Mouse (Mus musculus) liver, postnatal 0 days (tissue): ENCODE data around the gene Prkch. TPM values are rescaled to one million over a fixed set of nuclear protein-coding genes. Genes with fewer than 3 reads are reported as not detected.
A peak's percentile ranks its signal among the peaks of the same experiment; 100 is the strongest.

Experiments
- ATAC-seq: fragments of 200-750 bp; cut with Nextera tagmentation; 2 replicates; pipeline ENCODE4 v1.8.0; 2017; ENCODE audit warnings: mild to moderate bottlenecking, moderate library complexity
- DNase-seq: peaks from one replicate; pipeline ENCODE4 v3.0.0-alpha.2; 2016
- H3K27ac ChIP-seq: fragments of 300-500 bp; sonication (generic); 2 replicates; pipeline ENCODE4 v1.5.1; 2014; ENCODE audit warnings: antibody characterized with exemption, moderate library complexity, mild to moderate bottlenecking, low read depth
- H3K27me3 ChIP-seq: fragments of 300-500 bp; sonication (generic); 2 replicates; pipeline ENCODE4 v1.6.1; 2014; ENCODE audit warnings: low read length, control low read depth, mixed read lengths; ENCODE audit not compliant: insufficient read depth
- H3K36me3 ChIP-seq: fragments of 300-500 bp; sonication (generic); replicated peaks from 2 replicates; pipeline ENCODE4 v1.6.1; 2014; ENCODE audit warnings: mild to moderate bottlenecking, control low read depth, low read length, moderate library complexity, mixed read lengths; ENCODE audit not compliant: insufficient read depth
- H3K4me1 ChIP-seq: fragments of 300-500 bp; sonication (generic); 2 replicates; pipeline ENCODE4 v1.6.1; 2014; ENCODE audit warnings: antibody characterized with exemption, mild to moderate bottlenecking, control low read depth; ENCODE audit not compliant: insufficient read depth
- H3K4me2 ChIP-seq: fragments of 300-500 bp; sonication (generic); 2 replicates; pipeline ENCODE4 v1.6.1; 2014; ENCODE audit warnings: low read depth, mild to moderate bottlenecking, low read length, moderate library complexity, mixed read lengths
- H3K4me3 ChIP-seq: fragments of 300-500 bp; sonication (generic); 2 replicates; pipeline ENCODE4 v1.5.1; 2014; ENCODE audit warnings: low read depth, low read length
- H3K9ac ChIP-seq: fragments of 300-500 bp; sonication (generic); replicated peaks from 2 replicates; pipeline ENCODE4 v1.6.1; 2014; ENCODE audit warnings: mild to moderate bottlenecking, moderate library complexity
- H3K9me3 ChIP-seq: fragments of 300-500 bp; sonication (generic); 2 replicates; pipeline ENCODE4 v1.6.1; 2016; ENCODE audit warnings: mild to moderate bottlenecking, control low read depth, low read length, mixed read lengths
- CTCF ChIP-seq: sonication (generic); IDR thresholded peaks from 2 replicates; pipeline ENCODE4 v1.5.1; 2016; ENCODE audit warnings: antibody characterized with exemption, low read depth
- EP300 ChIP-seq: IDR thresholded peaks from 2 replicates; pipeline ENCODE4 v1.6.1; 2016; ENCODE audit warnings: antibody characterized with exemption, low read depth, mild to moderate bottlenecking
- WGBS: fragments of 180-500 bp; shearing (Covaris S2); extraction: QIAGEN DNeasy Blood & Tissue Kit; methylation state at CpG from one replicate; pipeline ENCODE4 v1.1.7; 2014; ENCODE audit not compliant: insufficient replicate concordance; 5-methylcytosine and 5-hydroxymethylcytosine counted together
- polyA plus RNA-seq: library from polyadenylated mRNA; unstranded; fragments of >200 nt; fragmentation: Nextera tagmentation; extraction: Ambion mirVana; gene quantifications from 2 replicates; pipeline ENCODE4 v1.2.1, GENCODE M21; 2015

Prkch gene
- polyA plus RNA-seq, 1 experiment from 2014 or later: 2.3 TPM

DNA sequence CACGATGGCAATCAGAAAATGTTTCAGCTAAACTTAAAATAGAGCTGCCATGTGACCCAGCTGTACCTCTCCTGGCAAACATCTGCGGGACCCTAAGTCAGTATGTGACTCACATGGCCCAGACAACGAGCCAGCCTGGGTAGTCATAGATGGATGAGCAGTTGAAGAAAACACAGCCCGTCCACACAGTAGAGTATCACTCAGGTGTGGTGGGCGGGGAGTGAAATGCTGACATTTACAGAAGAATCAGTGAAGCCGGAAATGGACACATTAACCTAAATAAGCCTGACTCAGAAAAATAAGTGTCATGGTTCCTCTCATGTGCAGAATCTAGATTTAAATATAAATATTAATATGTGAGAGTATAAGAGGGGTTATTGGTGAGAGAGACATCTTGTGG, 161.5 kb downstream of the Prkch start:
- H3K4me3 ChIP-seq: no peak overlapping the region
- ATAC-seq: no peak
- no peak overlapping the region for H3K27ac ChIP-seq
- no peaks in the 10 kb centered on the region for H3K9me3 ChIP-seq
- no peaks in the 10 kb centered on the region for H3K36me3 ChIP-seq
- no peaks in the 10 kb centered on the region for H3K27me3 ChIP-seq
- no peaks in the 10 kb centered on the region for H3K4me1 ChIP-seq
- no peak for DNase-seq
- 81% methylated on average over 6 of the region's 6 CpGs for WGBS
- TF ChIP-seq CTCF: no peak
- TF ChIP-seq EP300: no peak
- no peak overlapping the region for H3K4me2 ChIP-seq
- no peak overlapping the region for H3K9ac ChIP-seq

DNA sequence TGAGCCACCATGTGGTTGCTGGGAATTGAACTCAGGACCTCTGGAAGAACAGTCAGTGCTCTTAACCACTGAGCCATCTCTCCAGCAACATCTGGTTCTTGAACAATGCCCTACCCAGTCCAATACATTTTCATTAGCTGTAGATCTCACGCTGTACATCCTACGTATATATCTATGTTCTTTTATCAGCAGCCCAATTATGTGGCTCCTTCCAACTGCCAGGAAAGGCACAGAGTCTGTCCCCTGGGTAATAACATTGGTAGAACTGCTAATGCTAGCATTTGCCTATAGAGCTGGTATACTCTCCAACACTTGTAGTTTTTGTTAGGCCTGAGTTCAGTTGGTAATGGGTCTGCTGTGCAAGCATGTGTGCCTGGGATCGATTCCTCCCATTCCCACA, 163.8 kb downstream of the Prkch start:
- WGBS: 77% methylated on average over 3 of the region's 3 CpGs
- ATAC-seq (no peak), DNase-seq (no peak)
- no peaks in the 10 kb centered on the region for H3K4me1 ChIP-seq
- no peak overlapping the region for H3K9ac ChIP-seq
- H3K27me3 ChIP-seq: no peaks in the 10 kb centered on the region
- no peak overlapping the region for H3K27ac ChIP-seq
- TF ChIP-seq EP300: no peak
- TF ChIP-seq CTCF: no peak
- H3K4me2 ChIP-seq: no peak overlapping the region
- no peak overlapping the region for H3K4me3 ChIP-seq
- no peaks in the 10 kb centered on the region for H3K9me3 ChIP-seq
- no peaks in the 10 kb centered on the region for H3K36me3 ChIP-seq

DNA sequence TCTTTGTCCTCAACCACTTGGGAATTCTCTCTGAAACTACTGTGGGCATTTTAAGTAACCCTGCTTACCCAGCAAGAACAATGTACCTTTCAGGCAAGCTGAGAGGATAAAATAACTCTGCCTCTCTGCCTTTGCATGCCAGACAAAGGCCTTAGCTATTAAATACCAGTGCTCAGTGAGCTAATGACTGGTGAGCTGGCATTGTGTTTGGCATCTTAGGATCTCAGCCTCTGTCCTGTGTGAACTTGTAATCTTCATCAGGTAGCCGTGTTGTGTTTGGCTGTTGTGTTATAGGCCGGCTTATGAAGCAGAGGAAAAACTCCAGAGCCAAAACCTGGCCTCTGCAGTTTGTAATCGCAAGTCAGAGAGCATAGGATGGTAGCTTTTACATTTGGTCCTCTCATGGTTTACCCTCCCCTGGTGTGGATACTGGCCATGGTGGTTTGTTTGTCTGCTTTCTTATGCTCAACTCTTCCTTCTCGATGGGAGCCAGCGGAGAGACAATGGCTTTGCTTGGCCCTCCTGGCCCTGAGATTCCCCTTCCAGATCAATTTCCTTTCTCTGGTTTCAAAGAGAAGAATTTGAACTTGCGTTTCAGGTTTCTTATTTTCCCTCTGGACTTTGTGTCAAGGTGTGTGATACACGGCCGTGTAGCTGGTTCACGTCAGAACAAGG, 170.0 kb downstream of the Prkch start:
- no peak overlapping the region for H3K27ac ChIP-seq
- no peak for ATAC-seq
- WGBS: 76% methylated on average over 9 of the region's 9 CpGs

DNA sequence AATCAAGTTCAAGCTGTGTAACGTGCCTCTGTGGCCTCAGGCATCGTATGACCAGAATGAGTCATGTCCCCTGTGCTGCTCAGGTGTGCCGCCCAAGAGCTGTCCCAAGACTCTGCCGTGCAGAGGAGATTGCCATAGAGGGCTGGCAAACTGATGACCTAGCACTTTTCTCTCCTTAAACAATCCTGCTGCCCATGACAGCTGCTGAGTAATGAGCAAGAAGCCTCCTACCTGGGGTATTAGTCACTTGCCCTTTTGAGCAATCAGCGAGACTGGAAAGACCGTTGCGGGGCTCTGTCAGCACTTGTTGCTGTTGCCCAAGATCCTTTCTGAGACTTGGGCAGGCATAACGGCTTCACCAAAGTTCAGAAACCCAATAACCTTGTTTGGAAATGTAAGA, 171.1 kb downstream of the Prkch start:
- TF ChIP-seq EP300 (no peak), CTCF (no peak)
- Histone ChIP-seq H3K4me2 (no peak overlapping the region), H3K36me3 (no peaks in the 10 kb centered on the region), H3K27me3 (no peaks in the 10 kb centered on the region), H3K4me3 (no peak overlapping the region), H3K9me3 (no peaks in the 10 kb centered on the region), H3K27ac (peak overlapping the region; percentile 55), H3K9ac (no peak overlapping the region), H3K4me1 (no peaks in the 10 kb centered on the region)
- 71% methylated on average over 8 of the region's 8 CpGs for WGBS
- DNase-seq: peak; percentile 24
- peak; percentile 63 for ATAC-seq

More for the DNA sequence above, 170.0 kb downstream of the Prkch start:
- no peaks in the 10 kb centered on the region for H3K36me3 ChIP-seq
- H3K9ac ChIP-seq: no peak overlapping the region
- H3K27me3 ChIP-seq: no peaks in the 10 kb centered on the region
- no peak for DNase-seq
- no peak overlapping the region for H3K4me2 ChIP-seq
- no peaks in the 10 kb centered on the region for H3K9me3 ChIP-seq
- no peak overlapping the region for H3K4me3 ChIP-seq
- H3K4me1 ChIP-seq: no peaks in the 10 kb centered on the region
- TF ChIP-seq CTCF (no peak), EP300 (no peak)

DNA sequence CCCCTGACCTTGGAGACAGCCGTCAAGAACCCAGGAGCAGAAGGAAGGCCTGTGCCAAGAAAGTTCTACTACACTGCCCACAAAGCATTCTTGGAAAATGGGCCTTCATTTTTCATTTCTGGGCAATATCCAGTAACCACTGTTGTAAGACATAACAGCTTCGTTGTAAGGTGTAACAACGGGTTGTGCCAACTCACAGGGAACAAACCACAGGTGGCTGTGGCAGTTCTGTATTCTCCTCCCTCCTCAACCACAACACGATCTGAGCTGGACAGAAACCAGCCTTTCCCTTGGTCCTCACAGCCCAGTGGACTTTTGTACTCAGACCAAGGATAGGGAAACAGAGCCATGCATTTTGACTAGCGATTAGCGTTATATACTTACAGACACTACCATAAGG, 171.9 kb downstream of the Prkch start:
- Histone ChIP-seq H3K4me1 (no peaks in the 10 kb centered on the region), H3K27ac (peak overlapping the region; percentile 55; the same call in 1 of the 2 replicates), H3K27me3 (no peaks in the 10 kb centered on the region), H3K9ac (no peak overlapping the region), H3K4me2 (no peak overlapping the region), H3K4me3 (no peak overlapping the region), H3K9me3 (no peaks in the 10 kb centered on the region), H3K36me3 (no peaks in the 10 kb centered on the region)
- TF ChIP-seq EP300 (no peak), CTCF (no peak)
- 80% methylated on average over 6 of the region's 6 CpGs for WGBS
- ATAC-seq: no peak
- DNase-seq: no peak

DNA sequence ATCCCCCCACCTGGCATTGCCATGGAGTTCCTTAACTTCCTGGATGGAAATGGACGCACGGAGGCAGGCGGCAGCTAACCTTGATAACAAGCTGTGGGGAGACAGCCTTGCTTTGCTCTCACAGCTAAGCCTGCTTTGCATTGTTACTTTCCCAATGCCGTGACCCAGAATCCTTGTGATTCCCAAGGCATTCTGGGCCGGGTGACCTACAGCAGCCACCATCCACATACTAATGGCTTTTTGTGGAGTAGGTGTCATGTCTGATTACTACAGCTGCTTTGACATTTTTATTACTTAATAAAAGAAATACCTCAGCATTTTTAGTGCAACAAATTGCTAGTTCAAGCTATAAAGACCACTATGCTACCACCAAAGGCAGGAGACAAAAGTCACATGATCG, 177.4 kb downstream of the Prkch start:
- Histone ChIP-seq H3K4me1 (no peaks in the 10 kb centered on the region; the same call in 1 of the 2 replicates), H3K27ac (no peak overlapping the region)
- ATAC-seq: no peak

More for the DNA sequence above, 177.4 kb downstream of the Prkch start:
- 80% methylated on average over 6 of the region's 6 CpGs for WGBS
- Histone ChIP-seq H3K4me3 (no peak overlapping the region), H3K27me3 (no peaks in the 10 kb centered on the region), H3K4me2 (no peak overlapping the region), H3K36me3 (no peaks in the 10 kb centered on the region), H3K9ac (no peak overlapping the region), H3K9me3 (no peaks in the 10 kb centered on the region)
- no peak for DNase-seq
- TF ChIP-seq CTCF (no peak), EP300 (no peak)
